Mouse (Mus musculus) liver, embryonic 14.5 days (tissue): ENCODE data around the gene Veph1. TPM values are rescaled to one million over a fixed set of nuclear protein-coding genes. Genes with fewer than 3 reads are reported as not detected.

ENCODE experiments used
- ATAC-seq: fragments of 200-750 bp; cut with Nextera tagmentation; 2 replicates; pipeline ENCODE4 v1.8.0; 2017; ENCODE audit warnings: moderate number of reproducible peaks, mild to moderate bottlenecking, moderate library complexity; ENCODE audit not compliant: insufficient read depth
- DNase-seq, 3 experiments: peaks; one replicate each; pipeline ENCODE4 v3.0.0-alpha.2; 2012 to 2013; ENCODE audit warnings: low read depth in 3 of 3, low spot score in 3 of 3
- H3K27ac ChIP-seq: fragments of 300-500 bp; sonication (generic); 2 replicates; pipeline ENCODE4 v1.5.1; 2014; ENCODE audit warnings: moderate library complexity, mild to moderate bottlenecking, control low read depth, inconsistent platforms
- H3K27me3 ChIP-seq: fragments of 300-500 bp; sonication (generic); 2 replicates; pipeline ENCODE4 v1.6.1; 2014; ENCODE audit warnings: mild to moderate bottlenecking, low read length, moderate library complexity; ENCODE audit not compliant: control insufficient read depth, insufficient read depth
- H3K36me3 ChIP-seq: fragments of 300-500 bp; sonication (generic); replicated peaks from 2 replicates; pipeline ENCODE4 v1.6.1; 2014; ENCODE audit warnings: low read depth; ENCODE audit not compliant: control insufficient read depth, insufficient read depth
- H3K4me1 ChIP-seq, 2 experiments: fragments of 200-500 bp in 1 of 2; fragments of 300-500 bp in 1 of 2; sonication (generic) in 1 of 2; replicated peaks; 2 replicates each; pipeline ENCODE4 v1.6.1; 2012 to 2014; ENCODE audit warnings: antibody characterized with exemption in 1 of 2, inconsistent platforms in 1 of 2, low read length in 1 of 2; ENCODE audit not compliant: control insufficient read depth in 2 of 2, insufficient read depth in 2 of 2
- H3K4me2 ChIP-seq: fragments of 300-500 bp; sonication (generic); 2 replicates; pipeline ENCODE4 v1.6.1; 2014; ENCODE audit warnings: low read depth, mild to moderate bottlenecking, control low read depth, moderate library complexity
- H3K4me3 ChIP-seq, 2 experiments: fragments of 200-500 bp in 1 of 2; fragments of 300-500 bp in 1 of 2; sonication (generic) in 1 of 2; 2 replicates each; pipeline ENCODE4 v1.5.1; 2012 to 2014; ENCODE audit warnings: low read depth in 2 of 2, low read length in 2 of 2, mild to moderate bottlenecking in 2 of 2, control low read depth in 1 of 2, inconsistent platforms in 1 of 2, moderate library complexity in 1 of 2; ENCODE audit not compliant: insufficient read depth in 1 of 2
- H3K9ac ChIP-seq: fragments of 300-500 bp; sonication (generic); replicated peaks from 2 replicates; pipeline ENCODE4 v1.6.1; 2014; ENCODE audit warnings: mild to moderate bottlenecking, control low read depth, moderate library complexity
- H3K9me3 ChIP-seq: fragments of 300-500 bp; sonication (generic); 2 replicates; pipeline ENCODE4 v1.6.1; 2016; ENCODE audit warnings: low read length, mixed read lengths; ENCODE audit not compliant: control insufficient read depth
- CTCF ChIP-seq: IDR thresholded peaks from 2 replicates; pipeline ENCODE4 v1.5.1; 2016; ENCODE audit warnings: antibody characterized with exemption, low read depth, control low read depth
- EP300 ChIP-seq: IDR thresholded peaks from 2 replicates; pipeline ENCODE4 v1.6.1; 2016; ENCODE audit warnings: antibody characterized with exemption, low read depth
- WGBS: fragments of 180-500 bp; shearing (Covaris S2); extraction: QIAGEN DNeasy Blood & Tissue Kit; methylation state at CpG from one replicate; pipeline ENCODE4 v1.1.7; 2014; ENCODE audit not compliant: insufficient replicate concordance; 5-methylcytosine and 5-hydroxymethylcytosine counted together
- polyA plus RNA-seq, 2 experiments: library from polyadenylated mRNA; depleted of rRNA in 1 of 2; stranded (reverse) in 1 of 2; unstranded in 1 of 2; fragments of >200 nt; fragmentation: Nextera tagmentation in 1 of 2; extraction: Ambion mirVana in 1 of 2; gene quantifications; 2 replicates each; pipeline versions ENCODE4 v1.2.1 to v1.2.3; 2012 to 2014

Veph1 gene
- polyA plus RNA-seq, 2 experiments = 0.01 to 0.06 TPM

DNA sequence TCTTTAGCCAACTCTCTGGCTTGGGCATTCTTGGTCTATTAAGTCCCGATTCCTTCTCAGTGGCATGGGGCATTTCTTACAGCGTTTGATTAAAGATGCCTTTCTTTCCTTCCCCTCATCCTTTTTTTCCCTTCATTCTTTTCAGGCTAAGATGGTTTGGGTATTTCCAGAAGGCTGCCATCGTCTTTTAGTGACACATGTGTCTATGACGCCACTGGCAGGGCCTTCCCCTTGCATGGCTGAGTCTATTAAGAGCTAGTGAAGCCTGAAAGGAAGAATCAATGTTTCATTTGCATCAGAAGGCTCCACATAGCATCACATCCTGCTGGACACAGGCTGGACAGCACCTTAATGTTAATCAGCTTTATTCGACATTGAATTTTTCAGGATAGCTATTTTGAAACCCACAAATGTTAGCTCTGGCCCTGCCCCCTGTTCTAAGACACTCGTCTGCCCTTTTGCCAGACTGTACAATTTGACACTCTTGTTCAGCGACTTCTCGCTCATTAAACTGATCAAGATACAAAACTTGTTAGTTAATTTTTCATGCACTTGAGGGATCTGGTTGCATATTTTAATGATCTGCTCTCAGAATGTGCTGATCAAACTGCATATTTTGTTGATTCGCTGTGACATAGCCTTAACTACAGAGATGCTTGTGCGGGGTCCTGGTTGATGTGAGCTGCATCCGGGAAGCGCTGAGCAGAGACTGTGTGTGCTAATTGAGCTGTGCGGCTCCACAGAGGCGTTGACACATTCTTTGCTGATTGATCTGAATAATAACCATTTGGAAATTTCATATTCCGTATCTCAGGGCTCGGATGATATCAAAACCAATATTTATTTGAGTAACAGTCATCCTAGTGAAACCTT, 29.6 kb upstream of the Veph1 start:
- no peak overlapping the region for H3K4me2 ChIP-seq
- H3K36me3 ChIP-seq = no peaks in the 10 kb centered on the region
- no peak for DNase-seq
- ATAC-seq = no peak
- TF ChIP-seq EP300 = no peak
- TF ChIP-seq CTCF = no peak
- H3K4me1 ChIP-seq = no peaks in the 10 kb centered on the region
- H3K27ac ChIP-seq = no peak overlapping the region
- no peaks in the 10 kb centered on the region for H3K27me3 ChIP-seq
- no peaks in the 10 kb centered on the region for H3K9me3 ChIP-seq
- H3K4me3 ChIP-seq = no peak overlapping the region
- 65% methylated on average over 16 of the region's 16 CpGs for WGBS
- H3K9ac ChIP-seq = no peak overlapping the region

DNA sequence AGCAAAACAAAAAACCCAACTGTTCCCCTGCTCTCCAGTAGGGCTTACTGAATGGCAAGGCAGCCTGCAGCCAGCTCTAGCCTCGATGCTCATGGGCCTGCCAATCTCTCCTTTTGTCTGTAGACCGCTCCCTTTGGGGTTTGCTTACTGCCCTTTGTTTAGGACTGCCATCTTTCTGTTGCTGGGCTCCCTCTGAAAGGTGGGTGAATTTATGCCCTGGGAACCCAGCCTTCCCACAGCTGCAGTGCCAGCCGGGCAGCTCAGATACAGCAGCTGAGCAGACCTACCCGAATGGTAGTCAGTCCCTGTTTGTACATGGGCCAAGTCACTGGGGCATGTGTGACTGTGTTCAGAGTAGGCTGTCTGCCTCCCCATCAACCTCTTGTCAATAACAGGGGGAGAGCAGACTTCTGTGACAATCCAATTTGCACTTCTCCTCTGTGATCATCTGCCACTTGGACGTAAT, 28.9 kb upstream of the Veph1 start:
- H3K36me3 ChIP-seq = no peaks in the 10 kb centered on the region
- H3K9me3 ChIP-seq = no peaks in the 10 kb centered on the region
- no peak for ATAC-seq
- TF ChIP-seq EP300 = no peak
- no peak for TF ChIP-seq CTCF
- WGBS = 63% methylated on average over 5 of the region's 5 CpGs
- H3K27ac ChIP-seq = no peak overlapping the region
- H3K4me1 ChIP-seq = no peaks in the 10 kb centered on the region
- H3K4me3 ChIP-seq = no peak overlapping the region
- no peak overlapping the region for H3K4me2 ChIP-seq
- H3K27me3 ChIP-seq = no peaks in the 10 kb centered on the region
- no peak overlapping the region for H3K9ac ChIP-seq
- DNase-seq = no peak

DNA sequence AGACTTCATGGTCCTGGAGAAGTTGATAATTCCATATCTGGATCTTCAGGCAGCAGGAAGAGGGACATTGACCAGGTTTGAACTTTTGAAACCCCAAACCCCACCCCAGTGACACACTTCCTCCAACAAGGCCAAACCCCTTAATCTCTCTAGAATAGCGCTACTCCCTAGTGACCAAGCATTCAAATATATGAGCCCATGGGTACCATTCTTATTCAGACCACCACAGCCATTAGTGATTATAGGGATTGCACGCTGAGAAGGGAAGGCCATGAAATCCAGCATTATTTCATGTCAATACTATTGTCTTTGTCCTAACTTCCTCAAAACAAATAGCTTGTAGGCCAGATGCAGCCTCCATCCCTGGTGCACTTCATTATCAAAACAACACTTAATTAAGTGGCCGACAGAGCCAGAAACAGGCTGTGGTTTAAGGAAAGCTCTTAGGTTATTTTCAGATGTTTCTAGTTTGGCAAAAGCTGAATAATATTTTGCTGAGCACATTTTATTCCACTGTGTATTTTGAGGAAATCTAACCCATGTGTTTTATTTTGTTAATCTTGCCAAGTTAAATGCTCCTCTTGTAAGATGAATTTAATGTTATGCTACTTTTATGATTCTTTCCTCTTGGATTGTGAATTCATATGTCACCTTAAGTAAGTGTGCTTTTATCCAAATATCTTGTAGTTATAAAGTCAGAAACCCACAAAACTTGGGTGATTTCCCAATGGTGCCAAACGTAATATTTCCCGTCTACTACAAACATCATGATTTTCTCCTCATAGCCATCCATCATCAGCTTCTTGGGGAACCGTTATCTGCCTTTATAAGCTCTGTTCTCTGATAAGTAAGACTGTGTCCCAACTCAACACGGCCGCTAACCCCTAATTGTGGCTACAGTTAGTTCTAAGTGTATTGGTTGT, 18.4 kb upstream of the Veph1 start:
- DNase-seq (no peak), ATAC-seq (no peak)
- no peak overlapping the region for H3K4me3 ChIP-seq
- H3K9me3 ChIP-seq = no peaks in the 10 kb centered on the region
- no peak overlapping the region for H3K4me2 ChIP-seq
- no peaks in the 10 kb centered on the region for H3K27me3 ChIP-seq
- no peak overlapping the region for H3K27ac ChIP-seq
- no peaks in the 10 kb centered on the region for H3K36me3 ChIP-seq
- TF ChIP-seq EP300 (no peak), CTCF (no peak)
- no peak overlapping the region for H3K9ac ChIP-seq
- 70% methylated on average over 8 of the region's 8 CpGs for WGBS
- H3K4me1 ChIP-seq = no peaks in the 10 kb centered on the region

DNA sequence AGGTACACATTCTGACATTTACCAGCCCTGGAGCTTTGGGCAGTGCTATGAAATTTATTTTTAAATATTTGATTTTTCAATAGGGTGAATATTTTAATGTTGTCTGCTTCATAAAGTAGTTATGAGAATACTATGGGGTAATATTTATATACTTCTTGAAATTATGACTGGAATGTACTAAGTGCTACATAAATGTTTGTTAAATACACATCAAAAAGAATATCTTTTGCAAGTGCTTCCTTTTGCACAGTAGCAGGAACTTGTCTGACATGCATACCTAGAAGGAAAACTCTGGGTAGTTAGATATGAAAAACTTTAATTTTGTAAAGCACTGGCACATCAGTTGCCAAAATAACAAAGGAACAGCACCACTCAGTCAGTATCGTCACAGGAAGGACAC, 13.9 kb upstream of the Veph1 start:
- DNase-seq (no peak), ATAC-seq (no peak)
- no peaks in the 10 kb centered on the region for H3K36me3 ChIP-seq
- H3K27ac ChIP-seq = no peak overlapping the region
- WGBS = 61% methylated on average over 1 of the region's 1 CpGs
- no peaks in the 10 kb centered on the region for H3K27me3 ChIP-seq
- no peak for TF ChIP-seq EP300
- TF ChIP-seq CTCF = no peak
- H3K4me1 ChIP-seq = no peaks in the 10 kb centered on the region
- H3K9ac ChIP-seq = no peak overlapping the region
- H3K4me3 ChIP-seq = no peak overlapping the region
- no peak overlapping the region for H3K4me2 ChIP-seq
- H3K9me3 ChIP-seq = no peaks in the 10 kb centered on the region

DNA sequence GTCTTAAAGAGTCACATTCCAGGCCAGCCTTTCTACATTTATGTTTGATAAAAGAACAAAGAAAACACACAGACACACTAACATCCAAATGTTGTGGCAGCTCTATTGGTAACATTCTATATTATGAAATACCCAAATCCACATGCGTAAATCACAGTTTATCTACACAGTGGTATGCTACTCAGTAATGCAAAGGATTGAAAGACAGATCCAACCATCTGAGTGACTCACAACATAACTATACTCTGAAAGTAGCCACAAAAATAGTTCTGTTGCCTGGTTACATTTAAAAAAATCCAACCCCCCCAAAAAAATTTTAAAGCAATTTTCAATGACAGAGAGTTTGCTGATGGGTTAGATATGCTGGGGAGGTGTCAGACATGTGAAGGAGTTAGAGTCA, 12.9 kb upstream of the Veph1 start:
- H3K9ac ChIP-seq = no peak overlapping the region
- H3K27me3 ChIP-seq = no peaks in the 10 kb centered on the region
- TF ChIP-seq CTCF (no peak), EP300 (no peak)
- H3K9me3 ChIP-seq = no peaks in the 10 kb centered on the region
- no peak for ATAC-seq
- WGBS = 62% methylated on average over 1 of the region's 1 CpGs
- no peak overlapping the region for H3K4me3 ChIP-seq
- H3K36me3 ChIP-seq = no peaks in the 10 kb centered on the region
- no peak for DNase-seq
- H3K27ac ChIP-seq = no peak overlapping the region
- H3K4me1 ChIP-seq = no peaks in the 10 kb centered on the region
- no peak overlapping the region for H3K4me2 ChIP-seq
